Mouse (Mus musculus) urinary bladder, postnatal 4 days (tissue): ENCODE data around the gene Col6a6.
"Not testable (repeated sequence)": the region's sequence is repeated elsewhere in the genome, so short reads cannot be mapped to it uniquely, and the experiment has no call there.

Experiments used
- DNase-seq, 2 experiments: peaks; one replicate each; pipeline ENCODE4 v3.0.0; 2021 to 2022; ENCODE audit warnings: low spot score in 2 of 2

The Col6a6 gene

DNA sequence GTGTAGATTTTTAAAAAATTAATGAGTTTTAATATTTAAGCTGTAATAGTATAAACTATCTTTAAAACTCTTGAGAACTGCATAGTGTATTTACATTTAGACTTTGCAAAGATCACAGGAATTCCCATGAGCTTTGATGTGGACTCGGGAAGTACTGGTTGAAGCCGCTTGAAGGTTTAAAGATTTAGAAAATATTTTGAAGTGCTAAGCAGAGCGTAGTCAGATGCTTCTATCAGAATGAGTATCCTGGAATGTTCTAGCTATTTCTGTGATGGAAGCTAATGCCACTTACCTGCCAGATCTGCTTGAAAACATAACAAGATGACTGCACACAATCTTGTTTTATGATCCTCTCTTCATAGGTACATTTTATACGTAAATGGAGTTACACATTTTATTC, 157.0 kb downstream of the Col6a6 start:
- no peak for DNase-seq

DNA sequence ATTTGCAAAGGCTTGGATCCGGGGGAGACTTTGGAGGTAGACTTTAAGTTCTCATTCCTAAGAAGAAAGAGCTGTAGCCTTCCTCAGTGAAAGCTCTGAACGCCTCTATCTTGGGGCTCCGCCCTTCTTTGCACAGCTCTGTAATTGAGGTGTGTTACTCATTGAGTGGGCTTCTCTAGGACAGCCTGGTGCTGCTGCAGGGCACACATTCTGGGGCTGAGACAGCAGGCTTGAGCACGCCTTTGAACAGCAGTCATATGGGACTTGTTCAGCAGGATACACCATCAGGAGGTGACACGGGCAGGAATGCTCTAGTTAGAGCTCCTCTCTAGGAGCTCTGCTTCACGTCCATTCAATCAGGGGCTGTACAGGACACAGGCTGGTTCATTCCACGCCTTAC, 162.7 kb downstream of the Col6a6 start:
- DNase-seq, result no peak

GRCm38 (mm10) chr9:105659877-105660276, 168.1 kb downstream of the Col6a6 start:
- no peak for DNase-seq

GRCm38 (mm10) chr9:105658216-105658615, 169.7 kb downstream of the Col6a6 start:
- DNase-seq, result no peak

- no peak for DNase-seq
Observed at GRCm38 (mm10) chr9:105656189-105656588, 171.8 kb downstream of the Col6a6 start.

DNA sequence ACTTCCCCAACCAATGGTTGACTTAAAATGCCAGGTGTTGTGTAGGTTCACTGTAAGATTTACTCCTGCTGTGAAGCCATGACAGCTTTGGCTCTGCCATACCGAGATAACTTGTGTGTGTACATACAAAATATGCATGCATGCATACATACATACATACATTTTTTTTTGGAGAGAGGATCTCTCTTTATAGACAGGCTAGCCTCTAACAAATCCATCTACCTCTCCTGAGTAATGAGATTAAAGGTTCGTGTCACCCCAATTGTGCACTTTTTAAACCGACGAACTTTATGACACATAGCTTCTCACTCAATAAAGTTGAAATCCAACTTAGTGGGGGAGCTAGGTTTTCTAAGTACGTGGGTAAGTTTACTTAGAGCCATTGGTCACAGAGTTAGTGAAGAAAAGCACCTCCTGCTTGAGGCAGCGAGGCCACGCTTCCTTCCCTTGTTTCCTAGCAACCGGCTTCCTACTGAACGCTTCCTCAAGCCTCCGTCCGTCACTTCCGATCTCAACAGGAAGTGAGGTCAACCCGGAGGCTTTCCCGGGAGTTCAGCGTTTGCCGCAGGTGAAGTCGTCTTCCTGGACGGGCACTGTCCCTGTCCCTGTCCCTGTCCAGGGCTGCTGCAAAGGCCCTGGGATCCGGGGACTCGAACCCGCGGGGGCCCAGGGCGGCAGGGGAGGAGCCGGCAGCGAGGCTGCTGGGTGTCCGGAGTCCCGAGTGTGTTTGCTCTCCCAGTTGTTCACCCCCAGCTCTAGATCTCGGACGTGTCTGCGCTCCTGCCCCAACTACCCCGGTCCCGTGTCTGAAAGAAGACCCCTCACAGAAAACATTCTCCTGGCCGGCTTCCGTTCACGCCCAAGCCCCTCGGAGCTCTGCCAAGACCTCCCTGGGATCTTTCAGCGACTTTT, 185.2 kb downstream of the Col6a6 start, which contains the start of gene Pik3r4:
Gene Pik3r4 (plus strand): TSS at position 519 of the 912 bp plus-strand sequence.
- DNase-seq, result peak; percentile 68 to 70

GRCm38 (mm10) chr9:105641377-105641776, 186.6 kb downstream of the Col6a6 start:
- DNase-seq, result not testable (repeated sequence)
